Mouse (Mus musculus) lung, embryonic 15.5 days (tissue): ENCODE measurements around the gene Ttc7. TPM values are rescaled to one million over a fixed set of nuclear protein-coding genes. Genes with fewer than 3 reads are reported as not detected.
A peak's percentile ranks its signal among the peaks of the same experiment; 100 is the strongest.

ENCODE experiments used
- ATAC-seq: fragments of 200-750 bp; cut with Nextera tagmentation; 2 replicates; pipeline ENCODE4 v1.8.0; 2017; ENCODE audit warnings: moderate number of reproducible peaks, borderline replicate concordance; ENCODE audit not compliant: low FRiP score, low TSS enrichment; ENCODE audit errors: extremely low read depth
- H3K27ac ChIP-seq: fragments of 300-500 bp; sonication (generic); 2 replicates; pipeline ENCODE4 v1.5.1; 2015; ENCODE audit warnings: moderate library complexity, mild to moderate bottlenecking, inconsistent platforms
- H3K27me3 ChIP-seq: fragments of 300-500 bp; sonication (generic); 2 replicates; pipeline ENCODE4 v1.6.1; 2015; ENCODE audit warnings: inconsistent platforms
- H3K36me3 ChIP-seq: fragments of 300-500 bp; sonication (generic); 2 replicates; pipeline ENCODE4 v1.6.1; 2015; ENCODE audit warnings: inconsistent platforms
- H3K4me1 ChIP-seq: fragments of 300-500 bp; sonication (generic); 2 replicates; pipeline ENCODE4 v1.6.1; 2015; ENCODE audit warnings: inconsistent platforms
- H3K4me2 ChIP-seq: fragments of 300-500 bp; sonication (generic); 2 replicates; pipeline ENCODE4 v1.6.1; 2015; ENCODE audit warnings: inconsistent platforms, mild to moderate bottlenecking, moderate library complexity
- H3K4me3 ChIP-seq: fragments of 300-500 bp; sonication (generic); 2 replicates; pipeline ENCODE4 v1.5.1; 2015; ENCODE audit warnings: mild to moderate bottlenecking, inconsistent platforms
- H3K9ac ChIP-seq: fragments of 300-500 bp; sonication (generic); 2 replicates; pipeline ENCODE4 v1.6.1; 2015; ENCODE audit warnings: inconsistent platforms
- H3K9me3 ChIP-seq: fragments of 300-500 bp; sonication (generic); 2 replicates; pipeline ENCODE4 v1.6.1; 2016; ENCODE audit warnings: inconsistent platforms
- WGBS: fragments of 180-500 bp; shearing (Covaris S2); methylation state at CpG from one replicate; pipeline ENCODE4 v1.1.7; 2015; 5-methylcytosine and 5-hydroxymethylcytosine counted together
- polyA plus RNA-seq: library from polyadenylated mRNA; unstranded; fragments of >200 nt; fragmentation: Nextera tagmentation; extraction: Ambion mirVana; gene quantifications from 2 replicates; pipeline ENCODE4 v1.2.1, GENCODE M21; 2015

The Ttc7 gene
- 7.3 TPM in 2 replicates for polyA plus RNA-seq

DNA sequence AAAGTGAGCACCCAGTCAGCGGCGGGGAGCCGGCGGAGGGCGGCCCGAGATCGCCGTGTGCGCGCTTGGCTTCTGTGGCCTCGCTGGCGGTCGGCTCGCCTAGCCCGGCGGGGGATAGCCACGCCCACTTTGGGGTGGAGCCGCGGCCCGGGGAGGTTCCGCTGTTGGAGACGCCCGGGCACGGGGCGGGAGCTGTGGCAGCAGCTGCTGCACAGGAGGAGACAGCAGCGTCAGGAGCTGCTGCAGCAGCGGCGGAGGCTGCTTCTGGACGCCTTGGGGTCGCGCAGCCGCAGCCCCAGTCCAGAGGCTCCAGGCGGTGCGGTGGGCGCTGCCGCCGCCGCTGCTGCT is at the start of gene Ttc7:
Gene Ttc7 (plus strand): TSS at position 181 of the 348 bp plus-strand sequence.
- Histone ChIP-seq H3K4me1 (peaks cover 45% of the 10 kb centered on the region), H3K27me3 (peaks cover 22% of the 10 kb centered on the region), H3K36me3 (no peaks in the 10 kb centered on the region), H3K9me3 (no peaks in the 10 kb centered on the region), H3K27ac (peak within 1 kb of the TSS; percentile 97), H3K9ac (peak within 1 kb of the TSS; percentile 89), H3K4me3 (peak within 1 kb of the TSS; percentile 69), H3K4me2 (peak within 1 kb of the TSS; percentile 99)
- peak; percentile 93 for ATAC-seq
- under 1% methylated on average over 31 of the region's 38 CpGs for WGBS

DNA sequence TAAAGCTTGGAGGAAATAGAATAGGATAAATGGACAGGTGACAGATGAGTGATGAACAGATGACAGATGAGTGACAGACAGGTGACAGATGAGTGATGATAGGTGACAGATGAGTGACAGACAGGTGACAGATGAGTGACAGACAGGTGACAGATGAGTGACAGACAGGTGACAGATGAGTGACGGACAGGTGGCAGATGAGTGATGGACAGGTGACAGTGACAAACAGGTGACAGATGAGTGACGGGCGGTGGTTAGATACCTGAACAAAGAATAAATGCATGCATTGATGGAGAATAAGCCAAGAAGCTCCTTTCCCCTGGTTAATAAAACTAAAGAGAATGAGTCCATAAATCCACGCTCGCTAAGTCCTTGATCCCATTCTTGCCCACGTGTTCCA is 47.7 kb upstream of the Ttc7 start:
- Histone ChIP-seq H3K27me3 (no peaks in the 10 kb centered on the region), H3K9ac (no peak overlapping the region), H3K4me2 (no peak overlapping the region), H3K4me1 (0 out of 2 replicates have a peak, but pooled peaks cover 10% of the 10 kb centered on the region), H3K4me3 (no peak overlapping the region), H3K9me3 (no peaks in the 10 kb centered on the region), H3K27ac (no peak overlapping the region), H3K36me3 (no peaks in the 10 kb centered on the region)
- no peak for ATAC-seq
- WGBS = 87% methylated on average over 6 of the region's 6 CpGs

DNA sequence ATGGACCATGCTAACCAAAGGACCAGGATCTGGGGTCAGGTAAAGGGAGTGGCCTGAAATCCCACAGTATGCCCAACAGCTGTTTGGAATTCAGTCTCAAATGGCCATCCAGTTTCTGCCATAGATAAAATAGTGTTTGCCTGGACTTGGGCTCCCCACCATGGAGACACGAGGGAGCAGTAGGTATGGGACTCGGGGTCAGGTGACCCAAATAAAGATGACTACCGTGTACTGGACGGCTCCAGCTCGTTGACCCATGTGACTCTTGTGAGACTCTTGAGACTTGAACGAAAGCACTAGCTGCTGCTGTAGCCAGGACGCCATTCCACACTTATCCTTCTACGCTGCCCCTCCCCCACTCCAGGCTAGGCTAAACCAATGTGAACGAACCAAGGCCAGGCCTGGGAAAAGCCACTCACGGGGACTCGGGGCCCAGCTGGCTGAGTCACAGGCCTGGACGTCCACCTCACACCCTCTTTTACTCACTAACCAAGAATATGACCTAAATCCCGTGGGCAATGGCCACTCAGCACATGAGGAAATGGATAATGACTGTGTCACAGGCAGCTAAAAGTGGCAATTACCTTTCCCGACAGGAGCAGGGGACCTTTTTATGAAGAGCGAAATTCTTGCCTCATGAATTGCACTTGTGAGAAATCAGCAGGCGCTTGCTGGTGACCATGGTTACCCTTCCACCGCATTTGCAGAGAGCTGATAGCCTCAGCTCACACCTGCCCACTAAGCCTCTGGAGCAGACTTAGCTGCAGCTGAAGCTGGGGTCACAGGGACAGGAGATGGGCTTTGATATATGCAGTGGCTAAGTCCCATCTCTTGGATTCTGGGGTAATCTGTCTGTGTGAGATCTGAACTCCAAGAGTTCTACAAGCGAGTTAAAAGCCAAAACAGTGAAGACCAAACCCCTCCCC is 45.7 kb upstream of the Ttc7 start:
- H3K4me1 ChIP-seq = 0 out of 2 replicates have a peak, but pooled peaks cover 10% of the 10 kb centered on the region
- no peak overlapping the region for H3K4me3 ChIP-seq
- no peak overlapping the region for H3K4me2 ChIP-seq
- H3K27ac ChIP-seq = peak overlapping the region; percentile 78
- no peak overlapping the region for H3K9ac ChIP-seq
- H3K36me3 ChIP-seq = no peaks in the 10 kb centered on the region
- no peaks in the 10 kb centered on the region for H3K9me3 ChIP-seq
- 33% methylated on average over 18 of the region's 18 CpGs for WGBS
- ATAC-seq = peak; percentile 52; the same call in 1 of the 2 replicates
- H3K27me3 ChIP-seq = no peaks in the 10 kb centered on the region

DNA sequence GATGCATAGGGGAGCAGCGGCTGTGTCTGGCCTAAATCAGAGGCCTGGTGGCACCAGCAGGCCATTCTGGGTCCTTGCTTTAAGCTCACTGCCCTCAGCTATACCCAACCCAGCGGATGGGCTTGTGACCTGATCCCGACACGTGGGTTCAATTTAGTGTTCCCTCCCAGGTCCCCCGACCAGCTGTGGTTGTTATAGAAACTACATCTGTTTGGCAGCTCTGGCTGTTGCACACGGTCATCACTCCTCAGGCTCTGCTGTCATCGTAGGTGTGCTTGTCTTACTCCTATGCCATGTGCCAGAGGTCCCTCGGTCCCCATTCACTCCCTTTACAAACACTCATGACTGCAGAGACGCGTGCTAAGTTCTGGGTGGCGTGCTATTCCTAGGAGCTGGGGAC is 44.9 kb upstream of the Ttc7 start:
- no peak for ATAC-seq
- Histone ChIP-seq H3K27me3 (no peaks in the 10 kb centered on the region), H3K4me2 (no peak overlapping the region), H3K9me3 (no peaks in the 10 kb centered on the region), H3K36me3 (no peaks in the 10 kb centered on the region), H3K27ac (no peak overlapping the region), H3K4me1 (0 out of 2 replicates have a peak, but pooled peaks cover 10% of the 10 kb centered on the region), H3K4me3 (no peak overlapping the region), H3K9ac (no peak overlapping the region)
- WGBS = 57% methylated on average over 11 of the region's 11 CpGs

DNA sequence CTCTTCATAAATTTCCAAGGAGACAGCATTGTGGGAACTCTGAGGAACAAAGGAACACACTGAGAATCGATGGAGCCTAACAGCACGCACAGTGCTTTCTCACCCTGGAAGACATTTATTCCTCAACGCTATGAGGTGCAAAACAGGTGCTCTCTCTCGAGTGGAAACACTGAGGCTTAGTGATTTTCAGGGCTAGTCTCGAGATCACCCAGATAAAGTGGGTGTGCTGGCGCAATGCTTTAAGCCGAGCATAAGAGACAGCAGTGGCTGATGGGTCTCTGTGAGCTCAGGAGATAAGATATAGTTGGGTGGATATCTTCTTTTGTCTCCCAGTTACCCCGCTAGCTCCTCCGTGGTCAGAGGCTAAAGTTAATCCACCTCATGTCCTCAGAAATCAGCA is 36.6 kb upstream of the Ttc7 start:
- Histone ChIP-seq H3K9me3 (no peaks in the 10 kb centered on the region), H3K4me3 (no peak overlapping the region), H3K4me1 (peaks cover 12% of the 10 kb centered on the region), H3K27ac (no peak overlapping the region), H3K4me2 (no peak overlapping the region), H3K27me3 (no peaks in the 10 kb centered on the region), H3K9ac (no peak overlapping the region), H3K36me3 (no peaks in the 10 kb centered on the region)
- WGBS = 63% methylated on average over 9 of the region's 9 CpGs
- ATAC-seq = no peak

DNA sequence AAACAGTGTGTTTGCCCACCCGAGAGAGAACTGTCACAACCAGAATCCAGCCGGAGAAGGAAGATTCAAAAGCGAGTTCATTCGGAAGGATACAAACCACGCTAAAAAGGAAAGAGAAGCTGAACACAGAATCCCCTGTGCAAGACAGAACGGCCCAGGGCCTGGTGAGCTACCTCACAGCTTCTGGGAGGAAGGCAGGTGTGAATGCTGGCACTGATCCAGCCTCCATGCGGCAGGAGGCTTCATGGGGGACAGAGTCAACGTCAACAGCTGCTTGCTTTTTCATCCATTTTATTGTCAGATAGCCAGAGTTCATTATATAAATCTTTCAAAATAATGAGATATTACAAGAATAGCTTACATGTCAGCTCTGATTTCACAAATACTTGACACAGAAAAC is 28.3 kb upstream of the Ttc7 start:
- no peaks in the 10 kb centered on the region for H3K4me1 ChIP-seq
- no peak overlapping the region for H3K4me3 ChIP-seq
- WGBS = 70% methylated on average over 8 of the region's 8 CpGs
- no peak overlapping the region for H3K4me2 ChIP-seq
- peaks cover 49% of the 10 kb centered on the region for H3K36me3 ChIP-seq
- H3K9ac ChIP-seq = no peak overlapping the region
- H3K27me3 ChIP-seq = no peaks in the 10 kb centered on the region
- H3K9me3 ChIP-seq = no peaks in the 10 kb centered on the region
- H3K27ac ChIP-seq = no peak overlapping the region
- ATAC-seq = no peak

DNA sequence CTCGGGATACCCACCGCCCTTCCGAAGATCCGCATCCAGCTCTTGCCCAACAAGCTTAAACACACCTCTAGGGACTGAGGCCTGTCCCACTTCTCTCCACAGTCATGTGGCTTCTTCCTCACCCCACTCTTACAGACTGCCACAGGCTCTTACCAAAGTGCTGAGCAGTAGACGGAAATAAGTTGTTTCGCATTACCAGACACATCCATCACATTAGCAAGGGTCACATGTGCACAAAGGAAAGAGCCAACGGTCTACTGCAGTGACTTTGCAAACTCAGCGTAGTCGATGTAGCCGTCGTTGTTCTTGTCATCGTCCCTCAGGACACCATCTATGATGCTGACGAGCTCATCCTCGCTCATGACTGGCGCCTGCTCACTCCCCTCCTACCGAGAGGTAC is 27.0 kb upstream of the Ttc7 start:
- peaks cover 60% of the 10 kb centered on the region for H3K36me3 ChIP-seq
- ATAC-seq = no peak
- WGBS = 80% methylated on average over 16 of the region's 16 CpGs

DNA sequence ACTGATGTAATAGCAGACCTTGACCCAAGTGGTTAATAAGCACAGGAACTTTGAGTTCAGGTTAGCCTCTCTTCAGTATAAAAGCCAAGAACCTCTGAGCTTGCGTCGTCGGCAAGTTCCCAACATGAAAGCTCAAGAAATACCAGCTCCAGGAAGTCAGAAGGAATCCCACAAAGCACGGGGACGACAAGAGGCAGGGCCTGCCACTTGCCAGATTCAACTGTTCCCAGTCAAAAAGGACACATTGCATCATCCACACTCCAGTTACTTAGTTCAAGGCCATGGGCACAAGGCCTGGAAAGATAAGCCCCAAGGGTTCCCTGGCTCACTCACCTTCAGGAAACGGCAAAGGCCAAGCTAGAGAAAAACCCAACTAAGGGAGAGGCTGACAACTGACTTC is 19.3 kb upstream of the Ttc7 start:
- 0 out of 2 replicates have a peak, but pooled peaks cover 6% of the 10 kb centered on the region for H3K9me3 ChIP-seq
- WGBS = 90% methylated on average over 6 of the region's 6 CpGs
- H3K27ac ChIP-seq = no peak overlapping the region
- H3K4me2 ChIP-seq = no peak overlapping the region
- ATAC-seq = no peak
- peaks cover 26% of the 10 kb centered on the region for H3K36me3 ChIP-seq
- H3K27me3 ChIP-seq = no peaks in the 10 kb centered on the region
- H3K4me3 ChIP-seq = no peak overlapping the region
- H3K4me1 ChIP-seq = peaks cover 16% of the 10 kb centered on the region
- no peak overlapping the region for H3K9ac ChIP-seq

More for the DNA sequence above, 27.0 kb upstream of the Ttc7 start:
- H3K4me2 ChIP-seq = no peak overlapping the region
- no peaks in the 10 kb centered on the region for H3K9me3 ChIP-seq
- H3K27ac ChIP-seq = no peak overlapping the region
- no peak overlapping the region for H3K4me3 ChIP-seq
- no peaks in the 10 kb centered on the region for H3K27me3 ChIP-seq
- no peaks in the 10 kb centered on the region for H3K4me1 ChIP-seq
- no peak overlapping the region for H3K9ac ChIP-seq

DNA sequence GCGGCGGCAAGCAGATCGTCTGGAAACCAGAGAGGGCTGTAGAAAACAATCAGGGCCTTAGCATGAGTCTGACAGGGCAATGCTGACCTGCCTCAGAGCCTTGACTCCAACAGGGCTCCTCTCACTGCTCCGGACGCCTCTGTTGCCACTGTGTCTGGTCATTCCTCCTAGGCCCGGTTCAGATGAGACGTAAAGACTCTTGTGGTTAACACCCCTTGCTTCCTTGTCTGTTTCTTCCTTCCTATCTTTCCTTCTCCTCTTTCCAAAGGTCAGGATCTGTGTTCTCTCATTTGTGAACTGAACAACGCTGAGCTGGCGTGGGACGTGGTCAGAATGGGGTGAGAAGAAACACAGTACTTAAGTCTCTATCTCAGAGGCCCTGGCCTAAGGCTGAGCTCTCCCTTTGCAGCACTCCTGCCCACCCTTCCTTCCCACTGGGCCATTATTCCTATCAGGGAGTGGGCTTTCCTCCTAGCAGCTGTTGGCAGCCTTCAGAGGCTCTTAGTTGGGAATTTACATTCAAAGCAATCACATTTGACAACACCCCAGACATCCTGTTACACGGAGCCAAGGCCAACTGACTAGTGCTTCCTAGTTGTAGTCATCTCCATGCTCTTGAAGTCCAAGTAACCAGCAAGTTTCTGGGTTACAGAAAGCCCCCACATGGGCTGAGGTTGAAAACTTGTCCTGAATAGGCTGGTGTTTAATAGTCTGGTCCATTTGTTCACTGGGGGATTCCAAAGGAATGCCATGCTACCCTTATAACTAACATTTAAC is 18.4 kb upstream of the Ttc7 start:
- H3K36me3 ChIP-seq = peaks cover 26% of the 10 kb centered on the region
- H3K9me3 ChIP-seq = 0 out of 2 replicates have a peak, but pooled peaks cover 6% of the 10 kb centered on the region
- 80% methylated on average over 11 of the region's 11 CpGs for WGBS
- peak overlapping the region; percentile 87; the same call in 1 of the 2 replicates for H3K4me3 ChIP-seq
- peaks cover 16% of the 10 kb centered on the region for H3K4me1 ChIP-seq
- no peaks in the 10 kb centered on the region for H3K27me3 ChIP-seq
- H3K9ac ChIP-seq = peak overlapping the region; percentile 97; the same call in 1 of the 2 replicates
- peak overlapping the region; percentile 82 for H3K4me2 ChIP-seq
- H3K27ac ChIP-seq = no peak overlapping the region
- ATAC-seq = no peak

DNA sequence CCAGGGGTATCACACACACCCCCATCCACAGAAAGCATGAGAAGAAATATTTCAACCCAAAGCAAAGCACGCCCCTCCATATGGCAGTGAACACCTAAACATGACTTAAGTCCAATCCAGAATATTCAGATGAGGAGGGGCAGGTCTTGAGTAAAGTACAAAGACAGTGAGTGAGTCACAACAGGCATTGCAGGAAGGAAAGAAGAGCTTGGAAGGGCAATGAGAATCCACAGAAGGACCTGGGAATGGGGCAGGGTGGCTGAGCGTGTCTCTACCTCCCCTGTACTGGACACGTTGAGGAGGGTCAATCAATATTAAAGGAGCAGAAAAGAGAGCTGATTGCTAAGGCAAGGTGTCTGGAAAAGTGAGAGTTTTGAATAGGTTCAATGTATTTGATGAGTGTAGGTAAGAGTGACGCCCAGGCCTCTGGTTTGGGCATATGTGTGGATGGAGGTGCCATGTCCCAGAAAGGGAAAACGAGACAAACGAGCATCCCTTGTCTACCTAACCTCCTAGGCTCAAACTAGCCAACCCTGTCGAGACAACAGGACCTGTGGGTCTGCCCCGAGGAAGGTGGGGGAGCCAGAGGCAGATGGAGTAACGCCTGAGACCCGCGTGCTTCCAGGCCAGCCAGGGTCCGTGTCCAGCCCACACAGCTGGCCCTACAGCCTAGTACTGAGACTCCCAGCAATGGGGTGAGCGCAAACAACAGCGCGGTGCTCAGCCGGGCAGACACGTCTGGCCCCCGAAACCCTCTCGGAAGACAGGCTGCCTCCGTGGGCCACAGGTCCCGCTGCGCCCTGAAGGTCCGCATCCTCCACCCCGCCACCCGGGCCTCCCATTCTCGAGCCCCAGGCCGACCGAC is 17.5 kb upstream of the Ttc7 start:
- peak; percentile 77 for ATAC-seq
- H3K4me1 ChIP-seq = peaks cover 16% of the 10 kb centered on the region
- no peaks in the 10 kb centered on the region for H3K27me3 ChIP-seq
- H3K9me3 ChIP-seq = 0 out of 2 replicates have a peak, but pooled peaks cover 6% of the 10 kb centered on the region
- peak overlapping the region; percentile 87 for H3K4me3 ChIP-seq
- peaks cover 20% of the 10 kb centered on the region for H3K36me3 ChIP-seq
- peak overlapping the region; percentile 97 for H3K9ac ChIP-seq
- peak overlapping the region; percentile 82 for H3K4me2 ChIP-seq
- 6% methylated on average over 28 of the region's 28 CpGs for WGBS
- H3K27ac ChIP-seq = peak overlapping the region; percentile 58

DNA sequence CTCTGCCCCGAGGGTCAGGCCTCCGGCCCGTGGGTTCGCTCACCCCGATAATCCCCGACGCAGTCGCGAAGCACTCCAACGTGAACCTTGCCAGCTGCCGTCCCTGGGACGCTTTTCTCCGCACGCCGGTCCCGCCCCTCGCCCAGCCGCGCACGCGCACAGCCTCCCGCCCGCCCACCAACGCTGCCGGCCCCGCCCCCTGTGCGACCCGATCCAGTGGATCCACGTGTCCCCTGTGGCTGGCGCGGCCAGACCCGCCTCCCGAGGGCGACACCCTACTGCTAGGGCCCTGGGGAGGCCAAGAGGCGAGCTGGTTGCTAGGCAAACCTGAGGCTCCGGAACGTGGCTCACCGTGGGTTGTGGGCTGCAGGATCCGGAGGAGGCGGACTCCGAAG is 16.9 kb upstream of the Ttc7 start, which contains the start of gene Mcfd2:
Gene Mcfd2 (minus strand): TSS at position 144 of the 395 bp plus-strand sequence.
- Histone ChIP-seq H3K36me3 (peaks cover 14% of the 10 kb centered on the region; the same call in 1 of the 2 replicates), H3K4me3 (peak within 1 kb of the TSS; percentile 87), H3K4me1 (peaks cover 16% of the 10 kb centered on the region), H3K9me3 (0 out of 2 replicates have a peak, but pooled peaks cover 6% of the 10 kb centered on the region), H3K4me2 (peak within 1 kb of the TSS; percentile 82), H3K9ac (peak within 1 kb of the TSS; percentile 97), H3K27ac (peak within 1 kb of the TSS; percentile 58), H3K27me3 (no peaks in the 10 kb centered on the region)
- under 1% methylated on average over 36 of the region's 41 CpGs for WGBS
- ATAC-seq = peak; percentile 96
